Mouse (Mus musculus): ENCODE results near the gene Fermt1. TPM values are rescaled to one million over a fixed set of nuclear protein-coding genes. Genes with fewer than 3 reads are reported as not detected.

Fermt1 gene
- total RNA-seq, 2 experiments from 2014 or later = 0.11 to 2.3 TPM

GRCm38 (mm10) chr2:132923290-132924085 lies 22.2 kb downstream of the Fermt1 start:
- intact Hi-C loops (cut with DNase I) = no loop called here
- DNase-seq (ENCODE audit: low spot score in 2 of 2) = no peak

- intact Hi-C loops (cut with DNase I) = no loop called here
- DNase-seq (ENCODE audit: low spot score in 2 of 2) = no peak
These were observed 23.4 kb downstream of the Fermt1 start for GRCm38 (mm10) chr2:132922076-132922873.

- peak in 1 of 2 experiments; percentile 59 for DNase-seq (ENCODE audit: low spot score in 2 of 2)
These were observed 30.9 kb downstream of the Fermt1 start for GRCm38 (mm10) chr2:132914785-132915184.

GRCm38 (mm10) chr2:132906763-132907162 lies 38.9 kb downstream of the Fermt1 start:
- intact Hi-C loops (cut with DNase I) = loop anchor here (10.0 kb wide), 1 partner anchor 592 kb away; no protein-coding TSS in a partner anchor
- peak; percentile 42 to 55 for DNase-seq (ENCODE audit: low spot score in 2 of 2)

More at GRCm38 (mm10) chr2:132914785-132915184, 30.9 kb downstream of the Fermt1 start:
- intact Hi-C loops (cut with DNase I) = no loop called here

- intact Hi-C loops (cut with DNase I) = loop anchor here (2.0 to 10.0 kb wide), 2 partner anchors 388 to 590 kb away; no protein-coding TSS in a partner anchor
- peak in 1 of 2 experiments; percentile 22 for DNase-seq (ENCODE audit: low spot score in 2 of 2)
These were observed 40.7 kb downstream of the Fermt1 start for GRCm38 (mm10) chr2:132904961-132905360.

GRCm38 (mm10) chr2:132903498-132903897 lies 42.2 kb downstream of the Fermt1 start:
- peak; percentile 65 to 76 for DNase-seq (ENCODE audit: low spot score in 2 of 2)
- intact Hi-C loops (cut with DNase I) = loop anchor here (1.0 to 10.0 kb wide), 2 partner anchors 57 to 589 kb away; partner anchors contain the start of gene Crls1

GRCm38 (mm10) chr2:132902056-132902455 lies 43.6 kb downstream of the Fermt1 start:
- DNase-seq (ENCODE audit: low spot score in 2 of 2) = no peak
- intact Hi-C loops (cut with DNase I) = loop anchor here (10.0 kb wide), 1 partner anchor 587 kb away; no protein-coding TSS in a partner anchor

- DNase-seq (ENCODE audit: low spot score in 2 of 2) = no peak
- intact Hi-C loops (cut with DNase I) = loop anchor here (10.0 kb wide), 1 partner anchor 587 kb away; no protein-coding TSS in a partner anchor
These were observed 44.1 kb downstream of the Fermt1 start for GRCm38 (mm10) chr2:132901636-132902035.

- intact Hi-C loops (cut with DNase I) = loop anchor here (10.0 kb wide), 1 partner anchor 586 kb away; no protein-coding TSS in a partner anchor
- DNase-seq (ENCODE audit: low spot score in 2 of 2) = no peak
These were observed 45.1 kb downstream of the Fermt1 start for GRCm38 (mm10) chr2:132900596-132900995.

GRCm38 (mm10) chr2:132898211-132898610 lies 47.5 kb downstream of the Fermt1 start:
- intact Hi-C loops (cut with DNase I) = no loop called here

GRCm38 (mm10) chr2:132893826-132894225 lies 51.9 kb downstream of the Fermt1 start:
- intact Hi-C loops (cut with DNase I) = no loop called here
- DNase-seq (ENCODE audit: low spot score in 2 of 2) = peak in 1 of 2 experiments; percentile 60

More at GRCm38 (mm10) chr2:132898211-132898610, 47.5 kb downstream of the Fermt1 start:
- DNase-seq (ENCODE audit: low spot score in 2 of 2) = no peak

- DNase-seq (ENCODE audit: low spot score in 2 of 2) = peak in 1 of 2 experiments; percentile 48
- intact Hi-C loops (cut with DNase I) = no loop called here
These were observed 60.4 kb downstream of the Fermt1 start for GRCm38 (mm10) chr2:132885312-132885711.

GRCm38 (mm10) chr2:132884303-132884967 lies 61.3 kb downstream of the Fermt1 start:
- DNase-seq (ENCODE audit: low spot score in 2 of 2) = no peak
- intact Hi-C loops (cut with DNase I) = no loop called here

- intact Hi-C loops (cut with DNase I) = no loop called here
- DNase-seq (ENCODE audit: low spot score in 2 of 2) = no peak
These were observed 64.7 kb downstream of the Fermt1 start, which contains the start of gene Lrrn4 for GRCm38 (mm10) chr2:132880844-132881645. Gene Lrrn4 (minus strand): TSS chr2:132880891.

- intact Hi-C loops (cut with DNase I) = no loop called here
- peak in 1 of 2 experiments; percentile 8 for DNase-seq (ENCODE audit: low spot score in 2 of 2)
These were observed 66.3 kb downstream of the Fermt1 start for GRCm38 (mm10) chr2:132879261-132880044.

GRCm38 (mm10) chr2:132876991-132877390 lies 68.7 kb downstream of the Fermt1 start:
- intact Hi-C loops (cut with DNase I) = no loop called here
- no peak for DNase-seq (ENCODE audit: low spot score in 2 of 2)

GRCm38 (mm10) chr2:132873657-132874326 lies 71.9 kb downstream of the Fermt1 start:
- intact Hi-C loops (cut with DNase I) = no loop called here

More at GRCm38 (mm10) chr2:132873657-132874326, 71.9 kb downstream of the Fermt1 start:
- DNase-seq (ENCODE audit: low spot score in 2 of 2) = no peak
